Mouse (Mus musculus) gastrocnemius, adult 8-10 months (tissue): ENCODE data around the gene Defb25. TPM values are rescaled to one million over a fixed set of nuclear protein-coding genes. Genes with fewer than 3 reads are reported as not detected.

ENCODE experiments used
- DNase-seq, 2 experiments: peaks; one replicate each; pipeline ENCODE4 v3.0.0; 2022; ENCODE audit warnings: low spot score in 2 of 2
- total RNA-seq, 4 experiments: library from RNA; stranded (reverse); gene quantifications; 2 replicates each; pipeline ENCODE4 v1.2.4; 2022

Defb25 gene
- total RNA-seq, 4 experiments from 2014 or later, result not detected

- no peak for DNase-seq
Observed at GRCm38 (mm10) chr2:152628066-152628465, 5.2 kb upstream of the Defb25 start.

- DNase-seq, result peak in 1 of 2 experiments; percentile 30
Observed at GRCm38 (mm10) chr2:152626774-152627591, 4.1 kb upstream of the Defb25 start, which contains the start of gene Rem1. Gene Rem1 (plus strand): TSS chr2:152626951.

GRCm38 (mm10) chr2:152625256-152625655, 2.4 kb upstream of the Defb25 start:
- no peak for DNase-seq

- DNase-seq, result no peak
Observed at GRCm38 (mm10) chr2:152624566-152624965, 1.7 kb upstream of the Defb25 start.

GRCm38 (mm10) chr2:152622151-152622550, 702 bp downstream of the Defb25 start:
- DNase-seq, result no peak

GRCm38 (mm10) chr2:152620367-152621134, 2.3 kb downstream of the Defb25 start:
- peak in 1 of 2 experiments; percentile 32 for DNase-seq

- DNase-seq, result no peak
Observed at GRCm38 (mm10) chr2:152617374-152617773, 5.5 kb downstream of the Defb25 start.

- no peak for DNase-seq
Observed at GRCm38 (mm10) chr2:152616470-152616869, 6.4 kb downstream of the Defb25 start.

GRCm38 (mm10) chr2:152615563-152615962, 7.3 kb downstream of the Defb25 start:
- no peak for DNase-seq

GRCm38 (mm10) chr2:152612193-152612592, 10.7 kb downstream of the Defb25 start:
- no peak for DNase-seq

GRCm38 (mm10) chr2:152608719-152609118, 14.1 kb downstream of the Defb25 start:
- no peak for DNase-seq

- DNase-seq, result no peak
Observed at GRCm38 (mm10) chr2:152607746-152608145, 15.1 kb downstream of the Defb25 start.

GRCm38 (mm10) chr2:152604057-152604456, 18.8 kb downstream of the Defb25 start, which contains the start of gene Defb36:
Gene Defb36 (plus strand): TSS chr2:152604327.
- no peak for DNase-seq

- no peak for DNase-seq
Observed at GRCm38 (mm10) chr2:152601275-152601960, 21.4 kb downstream of the Defb25 start.

GRCm38 (mm10) chr2:152600076-152600475, 22.8 kb downstream of the Defb25 start:
- no peak for DNase-seq

- no peak for DNase-seq
Observed at GRCm38 (mm10) chr2:152599299-152599698, 23.6 kb downstream of the Defb25 start, which contains the start of gene Defb45. Gene Defb45 (minus strand): TSS chr2:152599399.

- DNase-seq, result no peak
Observed at GRCm38 (mm10) chr2:152589021-152589420, 33.8 kb downstream of the Defb25 start.

- no peak for DNase-seq
Observed at GRCm38 (mm10) chr2:152588450-152588849, 34.4 kb downstream of the Defb25 start.

- no peak for DNase-seq
Observed at GRCm38 (mm10) chr2:152586926-152587560, 35.8 kb downstream of the Defb25 start.

GRCm38 (mm10) chr2:152580612-152581011, 42.2 kb downstream of the Defb25 start:
- no peak for DNase-seq

GRCm38 (mm10) chr2:152580107-152580506, 42.7 kb downstream of the Defb25 start, which contains the start of gene Defb19:
Gene Defb19 (minus strand): TSS chr2:152580312.
- DNase-seq, result no peak
